Mouse (Mus musculus) adrenal gland, adult (tissue): ENCODE results near the gene Prkce.

ENCODE experiments used
- DNase-seq, 2 experiments: peaks; one replicate each; pipeline ENCODE4 v3.0.0; 2022 to 2023; ENCODE audit warnings: low spot score in 1 of 2; ENCODE audit not compliant: inconsistent age in 2 of 2

Gene Prkce

DNA sequence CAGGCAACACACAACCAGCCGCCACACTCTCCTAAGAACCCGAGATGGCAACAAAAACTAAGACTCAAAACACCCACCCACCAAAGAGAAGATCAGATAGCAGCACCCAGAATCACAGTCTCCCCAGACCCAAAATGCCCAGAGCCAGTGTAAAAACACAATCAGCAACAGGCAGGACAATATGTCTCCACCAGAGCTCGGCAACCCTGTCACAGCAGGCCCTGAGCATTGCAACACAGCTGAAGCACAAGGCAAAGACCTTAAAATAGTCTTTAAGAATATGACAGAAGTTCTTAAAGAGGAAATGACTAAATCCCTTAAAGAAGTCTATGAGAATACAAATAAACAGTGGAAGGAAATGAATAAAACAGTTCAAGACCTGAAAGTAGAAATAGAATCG lies 495.9 kb downstream of the Prkce start:
- DNase-seq: peak in 1 of 2 experiments; percentile 35

DNA sequence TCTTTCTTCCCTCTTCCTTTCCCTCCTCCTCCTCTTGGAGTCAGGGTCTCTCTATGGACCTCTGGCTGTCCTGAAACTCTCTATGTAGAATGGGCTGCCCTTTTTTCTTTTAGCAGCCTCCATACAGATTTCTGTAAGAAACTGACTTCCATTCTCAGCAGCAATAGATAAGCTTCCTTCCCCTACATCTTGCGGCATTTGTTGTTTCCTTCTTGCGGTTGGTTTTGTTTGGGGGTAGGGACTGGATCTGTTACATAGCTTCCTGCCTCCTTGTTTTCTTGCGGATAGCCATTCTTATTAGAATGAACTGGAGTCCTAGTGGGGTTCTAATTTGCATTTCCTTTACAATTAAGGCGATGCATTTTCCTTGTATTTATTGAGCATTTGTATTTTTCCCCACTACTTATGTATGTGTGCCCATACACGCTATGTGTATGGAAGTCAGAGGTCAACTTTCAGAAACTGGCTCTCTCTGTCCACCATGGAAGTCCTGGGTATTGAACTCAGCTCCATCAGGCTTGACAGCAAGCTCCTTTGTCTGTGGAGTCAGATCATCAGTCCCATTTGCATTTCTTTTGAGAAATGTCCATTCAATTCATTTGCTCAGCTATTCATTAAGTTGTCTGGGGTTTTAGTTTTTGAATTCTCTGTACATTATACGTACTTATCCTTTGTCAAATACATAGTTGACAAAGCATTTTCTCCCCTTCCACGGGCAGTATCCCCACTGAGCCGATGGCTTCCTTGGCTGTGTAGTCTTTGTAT lies 500.4 kb downstream of the Prkce start:
- no peak for DNase-seq

DNA sequence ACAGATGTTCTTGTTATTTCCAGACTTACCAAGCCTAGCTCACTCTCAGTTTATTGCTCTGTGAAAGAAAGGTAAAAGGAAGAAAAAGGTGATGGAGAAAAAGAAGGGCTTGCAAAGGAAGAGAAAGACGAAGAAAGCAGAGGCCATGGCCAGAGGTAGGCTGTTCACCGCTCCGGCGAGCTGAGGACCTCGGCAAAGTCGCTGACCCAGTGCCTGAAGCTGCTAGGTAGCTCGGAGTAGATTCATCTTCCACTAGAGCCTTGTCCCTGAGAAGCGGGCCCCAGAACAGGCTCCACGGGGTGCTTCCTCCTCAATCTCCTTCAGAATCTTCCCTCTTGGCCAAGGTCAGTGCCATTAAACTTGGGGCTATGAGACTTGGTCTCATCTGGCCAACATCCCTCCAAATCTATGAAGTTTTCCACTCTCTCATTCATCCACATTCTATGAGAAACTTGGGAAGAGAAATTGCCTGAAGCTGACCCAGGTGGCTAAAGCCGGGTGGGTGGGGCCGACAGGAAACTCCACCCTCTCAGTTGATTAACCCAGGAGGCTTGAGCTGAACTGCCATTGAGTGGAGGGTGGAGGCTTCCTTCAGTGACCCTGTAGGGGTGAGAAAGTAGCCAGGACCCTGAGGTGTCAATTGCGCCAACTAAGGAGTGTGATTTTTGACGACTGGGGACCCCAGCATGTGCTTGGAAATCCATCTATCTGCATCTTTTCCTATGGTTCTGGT lies 502.2 kb downstream of the Prkce start:
- DNase-seq: no peak

DNA sequence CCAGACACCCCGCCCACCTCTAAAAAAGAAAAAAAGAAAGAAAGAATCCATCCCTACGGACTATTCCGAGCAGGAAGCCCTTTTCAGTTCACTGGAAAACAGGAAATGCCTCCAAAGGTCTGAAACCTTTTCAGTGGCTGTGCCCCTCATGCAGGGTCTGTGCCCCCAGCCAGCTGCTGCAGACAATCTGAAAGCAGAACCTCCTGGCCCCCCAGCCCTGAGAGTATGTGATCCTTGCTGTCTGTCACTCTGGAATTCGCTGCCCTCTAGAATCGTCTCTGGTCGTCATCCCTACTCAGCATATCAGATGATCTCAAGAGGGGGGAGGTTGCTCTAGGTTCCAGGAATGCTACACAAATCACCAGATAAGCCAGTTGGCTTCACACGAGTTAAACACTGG lies 503.1 kb downstream of the Prkce start:
- peak in 1 of 2 experiments; percentile 35 for DNase-seq

DNA sequence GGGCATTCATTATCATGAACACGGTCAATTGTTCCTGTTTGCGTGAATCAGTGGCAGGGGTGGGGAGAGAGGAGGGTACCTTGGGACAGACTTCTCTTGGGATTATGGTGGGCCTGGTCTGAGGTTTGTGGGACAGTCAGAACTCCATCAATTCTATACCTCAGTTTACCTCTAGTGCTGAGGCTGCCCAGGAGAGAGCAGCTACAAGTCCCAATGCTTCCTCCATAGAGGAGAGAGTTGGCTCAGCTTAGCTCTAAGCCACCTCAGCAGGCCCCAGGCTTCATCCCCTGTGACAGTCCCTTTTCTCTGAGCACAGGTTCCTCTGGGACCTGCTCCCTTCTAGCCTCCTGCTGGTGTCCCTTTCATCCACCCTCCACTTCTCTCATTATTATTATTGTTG lies 507.4 kb downstream of the Prkce start:
- no peak for DNase-seq

DNA sequence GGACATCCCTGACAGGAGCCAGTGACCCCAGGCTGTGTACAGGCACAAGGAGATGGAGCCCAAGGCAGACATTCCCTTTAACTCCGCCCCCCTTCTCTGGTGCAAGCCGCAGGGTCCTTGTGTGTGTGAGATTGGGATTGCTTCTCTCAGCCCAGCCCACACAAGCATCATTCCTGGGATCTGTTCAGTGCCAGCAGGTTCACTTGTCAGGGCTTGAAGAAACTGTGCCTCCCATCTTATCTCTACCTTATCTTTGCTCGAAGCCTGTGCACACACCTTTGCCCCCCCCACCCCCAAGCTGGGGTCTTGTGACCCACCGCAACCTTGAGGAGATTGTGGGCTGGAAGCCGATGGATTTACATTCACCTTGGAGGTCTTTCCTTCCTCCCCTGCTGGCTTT lies 508.8 kb downstream of the Prkce start:
- DNase-seq: no peak

DNA sequence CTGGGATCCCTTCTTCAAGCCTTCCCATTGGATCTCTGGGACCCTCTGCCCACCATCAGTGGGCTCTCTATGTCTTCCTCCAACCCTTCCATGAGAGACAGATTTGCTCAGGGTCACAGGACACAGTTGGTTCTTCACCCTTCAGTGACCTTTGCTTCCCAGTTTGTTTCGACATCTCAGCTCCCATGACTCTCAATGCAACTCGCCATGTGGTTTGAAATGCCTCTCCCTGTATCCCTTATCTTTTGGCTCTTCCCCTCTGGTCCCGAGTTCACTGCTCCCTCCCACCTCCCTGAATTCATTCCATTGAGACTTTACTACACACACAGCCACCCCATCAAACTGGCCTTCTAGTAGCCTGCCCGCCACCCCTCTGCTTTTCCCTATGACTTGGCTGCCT lies 509.3 kb downstream of the Prkce start:
- no peak for DNase-seq

DNA sequence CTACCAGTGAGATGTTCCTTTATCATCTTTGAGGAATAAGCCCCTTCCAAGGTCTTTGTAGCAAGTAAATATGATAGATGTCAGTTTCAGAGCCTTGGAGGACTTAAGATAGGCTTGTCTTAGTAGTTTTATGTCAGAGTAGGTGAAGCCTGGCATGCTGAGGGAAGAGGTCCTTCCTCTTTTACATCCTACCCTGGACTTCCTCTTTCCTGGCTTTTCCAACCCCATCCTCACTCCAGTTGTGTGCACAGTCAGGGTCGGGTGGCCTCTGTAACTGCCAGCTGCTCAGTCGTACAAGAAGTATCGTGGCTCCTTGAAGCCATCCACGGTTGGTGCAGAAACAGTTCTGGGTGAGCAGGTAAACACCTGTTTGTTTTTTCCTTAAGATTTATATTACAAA lies 517.7 kb downstream of the Prkce start:
- DNase-seq: no peak

DNA sequence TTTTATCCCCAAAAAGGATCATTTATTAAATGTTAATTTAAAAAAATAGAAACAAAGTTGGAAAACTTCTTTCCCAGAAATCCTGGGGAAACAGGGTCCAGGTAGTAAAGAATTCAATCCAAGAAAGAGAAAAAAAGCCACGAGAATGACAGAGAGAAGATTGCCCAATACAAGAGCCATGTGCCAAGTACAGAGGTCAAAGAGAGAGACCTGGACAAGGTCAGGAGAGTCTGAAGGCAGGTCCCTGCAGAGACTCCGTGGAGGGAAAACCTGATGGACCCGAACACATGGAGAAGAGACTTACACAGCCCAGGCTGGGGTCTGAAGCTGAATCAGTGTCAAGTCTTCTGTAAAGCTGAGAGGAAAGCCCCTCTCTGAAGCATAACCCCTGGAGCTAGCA lies 519.4 kb downstream of the Prkce start:
- peak in 1 of 2 experiments; percentile 68 for DNase-seq

DNA sequence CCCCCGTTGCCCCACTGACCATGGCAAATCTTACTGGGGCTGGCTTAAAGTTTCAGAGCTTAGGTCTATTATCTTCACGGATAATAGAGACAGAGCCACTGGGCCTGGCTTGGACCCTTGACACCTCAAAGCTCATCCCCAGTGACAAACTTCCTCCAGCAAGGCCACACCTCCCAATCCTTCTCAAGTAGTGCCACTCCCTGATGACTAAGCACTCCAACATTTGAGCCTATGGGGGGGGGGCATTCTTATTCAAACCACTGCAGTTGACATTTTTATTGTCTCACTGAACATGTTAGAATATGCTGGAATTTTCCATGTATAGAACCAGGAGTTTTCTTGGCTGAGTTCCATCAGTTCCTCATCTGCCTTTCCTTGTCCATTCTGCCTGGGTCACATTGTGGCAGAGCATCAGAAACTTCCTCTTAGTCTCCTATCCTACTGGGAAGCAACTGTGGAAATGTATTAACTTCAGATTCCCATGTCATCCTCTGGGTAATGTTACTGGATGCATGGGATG lies 523.3 kb downstream of the Prkce start:
- no peak for DNase-seq

DNA sequence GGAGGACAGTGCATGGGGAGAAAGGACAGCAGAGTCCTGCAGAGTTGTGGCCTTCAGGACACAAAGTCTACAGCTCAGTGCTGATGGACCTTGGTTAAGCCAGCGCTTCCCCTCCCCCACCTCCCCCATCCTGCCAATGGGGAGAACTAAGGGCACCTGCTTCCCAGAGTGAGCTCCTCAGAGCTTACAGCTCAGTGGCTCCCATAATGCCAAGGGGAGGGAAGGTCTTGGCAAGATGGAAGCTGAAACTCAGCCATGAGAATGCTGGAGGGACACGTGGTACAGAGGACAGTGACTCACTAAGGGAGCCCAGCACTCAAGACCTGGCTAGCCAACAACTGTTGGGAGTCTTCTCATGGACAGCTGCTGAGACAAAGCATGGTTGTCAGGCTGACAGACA lies 530.2 kb downstream of the Prkce start:
- peak; percentile 32 to 74 for DNase-seq

DNA sequence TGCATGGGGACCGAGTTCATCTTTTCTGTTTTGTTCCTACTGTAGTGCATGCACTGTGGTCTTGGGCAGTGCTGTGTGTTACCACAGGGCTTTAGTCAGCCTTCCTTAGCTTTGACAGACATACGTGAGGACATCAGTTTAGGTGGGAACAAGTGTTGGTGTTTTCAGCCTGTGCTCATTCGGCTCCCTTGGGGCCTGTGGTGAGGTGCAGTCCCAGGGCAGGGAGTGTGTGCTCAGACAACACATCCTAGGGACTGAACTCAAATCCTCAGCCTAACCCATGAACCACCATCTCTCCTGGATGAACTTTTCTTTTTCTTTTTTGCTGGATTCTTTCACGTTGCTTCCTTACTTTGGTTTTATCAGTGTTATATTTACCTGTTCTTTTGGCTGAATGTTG lies 535.8 kb downstream of the Prkce start:
- no peak for DNase-seq

DNA sequence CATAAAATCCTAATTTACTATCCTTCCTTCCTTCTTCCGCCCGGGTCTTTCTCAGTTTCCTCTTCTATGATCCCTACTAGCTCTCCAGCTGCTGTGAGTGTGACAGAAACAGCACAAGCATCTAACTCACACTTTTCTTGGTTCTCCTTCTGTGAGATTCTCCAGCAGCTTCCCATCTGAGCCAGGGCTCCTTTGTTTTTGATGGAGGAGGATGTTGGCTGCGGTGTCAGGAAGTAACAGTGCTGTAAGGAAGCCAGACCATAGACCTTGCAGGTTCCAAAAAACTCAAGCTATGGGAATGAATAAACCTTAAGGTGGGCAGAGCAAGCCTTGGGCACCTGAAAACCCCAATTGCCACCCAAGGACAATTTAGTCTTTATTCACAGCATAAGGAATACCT lies 537.7 kb downstream of the Prkce start:
- DNase-seq: no peak

DNA sequence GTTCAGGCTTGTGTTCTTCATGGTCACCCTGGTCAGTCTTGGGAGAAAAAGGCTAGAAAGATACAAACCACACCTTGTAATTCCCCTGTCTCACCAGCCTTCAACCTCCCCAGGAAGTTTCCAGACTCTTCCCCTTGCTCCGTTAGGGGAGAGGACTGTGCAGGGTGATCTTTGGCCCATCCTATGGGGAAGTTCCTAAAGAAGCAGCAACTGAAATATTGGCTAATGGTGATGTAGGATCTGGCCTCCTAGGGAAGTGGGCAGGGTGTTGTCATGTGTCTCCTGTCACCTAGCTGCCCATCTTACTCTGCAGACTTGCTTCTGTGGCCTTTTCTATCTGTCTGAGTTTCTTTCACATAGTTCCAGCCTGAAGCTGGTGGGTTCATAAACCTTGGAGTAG lies 538.9 kb downstream of the Prkce start:
- DNase-seq: no peak
